Mouse (Mus musculus): Measurements from ENCODE around the gene Mis18a.

Gene Mis18a

DNA sequence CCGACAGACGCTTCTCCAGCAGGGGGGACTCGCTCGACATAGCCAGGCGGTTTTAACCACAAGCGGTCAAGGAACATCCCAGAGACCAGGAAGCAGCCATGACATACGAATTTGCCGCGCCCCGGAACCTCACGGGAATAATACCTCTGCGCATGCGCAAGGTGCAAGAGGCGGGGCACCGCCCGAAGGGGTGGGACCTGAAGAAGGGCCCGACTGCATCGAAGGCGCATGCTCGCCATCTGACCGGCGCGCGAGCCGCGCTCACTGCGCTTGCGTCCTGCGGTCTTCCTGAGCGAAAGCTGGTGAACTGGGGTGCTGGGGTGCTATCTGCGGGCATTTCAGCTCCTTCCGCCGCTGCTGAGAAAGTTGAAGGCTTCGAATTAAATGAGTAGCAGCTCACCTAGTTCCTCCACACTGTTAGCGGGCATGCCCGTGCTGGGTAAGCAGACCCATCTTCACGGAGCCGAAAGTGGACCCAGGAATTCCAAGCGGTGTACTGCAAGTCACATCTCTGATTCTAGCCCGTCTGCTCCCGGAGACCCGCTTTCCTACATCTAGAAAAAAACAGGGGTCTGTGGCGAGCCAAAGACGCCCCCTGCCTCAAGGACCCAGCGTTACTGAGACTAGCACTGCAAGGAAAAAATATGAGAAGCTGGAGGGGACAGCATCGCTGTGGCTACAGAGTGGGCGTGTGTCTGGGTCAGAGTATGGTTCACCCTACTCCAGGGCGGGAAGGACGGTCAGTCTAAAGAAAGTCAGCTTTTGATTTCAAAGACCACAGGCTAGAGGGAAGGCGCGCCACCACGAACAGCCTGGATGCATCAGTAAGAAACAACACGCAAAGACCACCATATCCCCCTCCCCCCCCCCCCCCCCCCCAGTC, at the start of gene Mis18a:
Gene Mis18a (minus strand): TSS at position 172 of the 883 bp plus-strand sequence.
- DNase-seq (ENCODE audit: low spot score in 2 of 2) = peak; percentile 93 to 95

- no peak for DNase-seq (ENCODE audit: low spot score in 2 of 2)
Observed at GRCm38 (mm10) chr16:90775946-90776520, 48.8 kb upstream of the Mis18a start.

DNA sequence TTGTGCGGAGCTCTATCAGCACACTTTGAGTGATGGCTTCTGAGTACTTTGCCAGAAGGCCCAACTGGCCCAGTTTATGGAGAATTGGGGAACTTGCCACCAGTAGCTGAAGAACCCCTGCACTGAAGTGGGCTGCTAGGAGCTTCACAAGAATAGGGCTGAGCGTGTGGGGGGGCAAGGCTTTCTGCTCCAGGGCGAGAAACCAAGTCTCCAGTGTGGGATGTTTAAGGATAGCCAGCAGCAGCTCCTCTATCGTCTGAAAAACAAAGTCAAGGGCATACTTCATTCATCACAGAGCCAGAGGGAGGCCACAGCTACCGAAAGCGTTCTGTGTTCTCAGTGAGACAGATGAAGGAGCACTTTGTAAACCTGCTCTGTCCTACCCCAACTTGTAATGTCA, 47.4 kb upstream of the Mis18a start:
- DNase-seq (ENCODE audit: low spot score in 2 of 2) = no peak

- DNase-seq (ENCODE audit: low spot score in 2 of 2) = no peak
Observed at GRCm38 (mm10) chr16:90774216-90774615, 47.0 kb upstream of the Mis18a start.

GRCm38 (mm10) chr16:90766919-90767454, 39.8 kb upstream of the Mis18a start:
- DNase-seq (ENCODE audit: low spot score in 2 of 2) = no peak

GRCm38 (mm10) chr16:90765195-90765877, 38.1 kb upstream of the Mis18a start:
- DNase-seq (ENCODE audit: low spot score in 2 of 2) = no peak

DNA sequence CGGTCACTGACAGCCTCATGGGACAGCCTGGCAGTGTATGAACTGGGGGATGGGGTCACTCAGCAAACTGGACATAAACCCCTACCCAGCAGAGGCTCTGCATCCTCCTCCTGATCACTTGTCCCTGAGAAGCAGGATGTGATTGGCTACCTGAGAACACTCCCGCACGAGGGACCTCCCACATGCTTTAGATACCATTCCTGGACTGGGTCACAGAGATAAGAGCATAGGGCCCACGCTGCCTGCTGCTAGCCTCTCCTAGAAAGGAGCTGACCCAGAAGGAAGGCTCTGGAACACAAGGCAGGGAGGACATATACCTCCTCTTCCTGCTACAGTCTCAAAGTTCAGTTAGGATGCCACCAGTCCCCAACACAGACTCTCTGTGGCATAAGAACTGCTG, 33.3 kb upstream of the Mis18a start:
- DNase-seq (ENCODE audit: low spot score in 2 of 2) = no peak

- DNase-seq (ENCODE audit: low spot score in 2 of 2) = no peak
Observed at GRCm38 (mm10) chr16:90759335-90759734, 32.1 kb upstream of the Mis18a start.

GRCm38 (mm10) chr16:90753386-90753941, 26.3 kb upstream of the Mis18a start:
- peak in 1 of 2 experiments; percentile 51 for DNase-seq (ENCODE audit: low spot score in 2 of 2)

DNA sequence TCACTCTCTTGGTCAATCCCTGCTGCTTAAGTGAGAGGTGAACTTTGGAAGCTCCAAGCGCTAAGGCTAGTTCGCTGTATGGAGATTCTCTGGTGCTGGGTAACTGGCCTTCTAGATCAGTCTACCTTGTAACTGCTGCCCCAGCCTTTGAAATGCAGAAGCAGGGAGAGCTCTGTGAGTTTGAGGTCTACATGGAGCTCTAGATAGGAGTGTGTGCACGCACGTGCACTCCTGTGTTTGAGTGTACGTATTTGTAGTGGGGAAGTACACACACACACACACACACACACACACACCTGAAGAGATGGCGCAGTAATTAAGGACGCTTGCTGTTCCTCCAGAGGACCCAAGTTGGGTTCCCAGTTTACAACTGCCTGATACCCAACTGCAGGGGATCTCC, 21.0 kb upstream of the Mis18a start:
- DNase-seq (ENCODE audit: low spot score in 2 of 2) = no peak

DNA sequence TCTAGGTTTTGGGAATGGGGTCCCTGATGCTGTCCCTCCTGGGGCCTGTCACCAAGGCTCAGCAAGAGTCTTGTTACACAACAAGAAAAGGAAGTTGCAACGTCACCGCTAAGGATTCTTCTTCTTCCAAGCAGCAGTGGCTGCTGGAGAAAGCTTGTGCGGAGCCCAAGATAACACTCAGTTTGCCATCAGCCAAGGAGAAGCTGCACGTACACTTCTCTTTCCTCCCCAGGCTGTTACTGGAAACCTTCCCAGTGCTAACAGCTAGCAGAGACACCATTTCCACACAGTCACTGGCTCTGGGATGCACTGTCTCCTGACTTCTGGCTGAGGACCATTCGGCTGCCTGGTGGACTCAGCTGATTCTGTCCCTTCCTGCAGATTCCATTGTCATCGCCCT, 19.9 kb upstream of the Mis18a start:
- no peak for DNase-seq (ENCODE audit: low spot score in 2 of 2)

DNA sequence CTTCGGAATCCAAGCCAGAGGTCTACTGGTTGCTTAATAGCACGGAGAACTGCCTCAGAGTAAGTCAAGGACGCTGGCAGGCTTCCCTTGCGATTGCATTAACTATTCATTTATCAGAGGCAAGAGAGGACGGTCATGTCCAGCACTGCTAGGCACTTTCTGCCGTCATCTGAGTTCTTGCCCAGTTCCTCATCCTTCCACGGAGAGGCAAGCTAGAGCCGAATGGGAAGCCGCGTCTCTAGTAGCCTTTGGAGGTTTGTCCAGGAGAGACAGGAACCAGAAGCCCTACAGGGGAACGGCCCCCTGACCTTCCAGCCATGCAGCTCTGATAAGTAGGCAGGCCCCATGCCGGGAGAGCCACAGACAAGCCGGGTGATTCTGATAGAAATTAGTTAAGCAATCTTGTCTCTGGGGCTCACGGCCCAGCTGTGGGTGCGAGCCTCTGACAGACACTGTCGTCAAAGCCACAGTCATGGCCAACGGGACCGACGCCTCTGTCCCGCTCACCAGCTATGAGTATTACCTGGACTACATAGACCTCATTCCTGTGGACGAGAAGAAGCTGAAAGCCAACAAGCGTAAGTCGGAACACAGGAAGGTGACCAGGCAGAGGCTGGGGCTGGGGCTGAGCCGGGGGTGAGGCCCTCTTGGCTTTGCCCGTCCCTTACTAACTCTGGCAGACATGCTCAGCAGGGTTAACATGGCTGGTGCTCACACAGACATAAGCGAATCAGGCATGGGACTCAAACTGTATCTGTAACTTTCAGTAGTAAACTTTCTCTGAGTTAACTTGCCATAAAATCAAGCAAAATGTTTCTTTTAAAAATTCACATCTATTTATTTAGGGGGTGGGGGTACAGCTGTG, 11.1 kb upstream of the Mis18a start, which contains the start of gene Mrap:
Gene Mrap (plus strand): TSS at position 116 of the 865 bp plus-strand sequence.
- peak in 1 of 2 experiments; percentile 62 for DNase-seq (ENCODE audit: low spot score in 2 of 2)

DNA sequence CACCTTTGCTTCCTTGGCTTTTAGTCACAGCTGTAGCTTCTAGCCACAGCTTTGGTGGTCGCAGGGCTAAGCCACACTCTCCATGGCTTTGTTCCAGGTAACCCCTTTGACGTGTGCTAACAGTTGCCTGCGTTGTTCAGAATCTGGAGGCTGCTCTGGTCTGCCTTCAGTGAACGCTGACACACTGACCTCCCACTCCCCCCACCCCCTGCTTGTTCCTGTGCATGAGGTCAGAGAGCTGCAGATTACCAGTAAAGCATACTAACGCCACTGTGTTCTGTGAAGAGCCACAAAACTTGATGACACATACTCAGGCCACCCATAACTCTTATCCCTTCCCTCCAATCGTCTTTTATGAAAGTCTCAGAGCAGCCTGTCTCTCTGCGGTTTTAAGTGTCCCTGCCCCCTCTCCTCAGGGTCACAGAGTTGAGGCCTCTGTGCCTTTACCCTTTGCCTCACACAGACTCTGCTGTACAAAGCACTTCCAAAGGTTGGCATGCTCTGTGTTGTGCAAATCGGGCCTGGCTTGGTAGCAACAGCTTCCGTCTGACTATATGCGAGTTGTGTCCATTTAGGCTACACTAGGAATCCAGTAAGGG, 9.6 kb upstream of the Mis18a start:
- DNase-seq (ENCODE audit: low spot score in 2 of 2) = peak in 1 of 2 experiments; percentile 31

GRCm38 (mm10) chr16:90735611-90736010, 8.4 kb upstream of the Mis18a start:
- no peak for DNase-seq (ENCODE audit: low spot score in 2 of 2)

DNA sequence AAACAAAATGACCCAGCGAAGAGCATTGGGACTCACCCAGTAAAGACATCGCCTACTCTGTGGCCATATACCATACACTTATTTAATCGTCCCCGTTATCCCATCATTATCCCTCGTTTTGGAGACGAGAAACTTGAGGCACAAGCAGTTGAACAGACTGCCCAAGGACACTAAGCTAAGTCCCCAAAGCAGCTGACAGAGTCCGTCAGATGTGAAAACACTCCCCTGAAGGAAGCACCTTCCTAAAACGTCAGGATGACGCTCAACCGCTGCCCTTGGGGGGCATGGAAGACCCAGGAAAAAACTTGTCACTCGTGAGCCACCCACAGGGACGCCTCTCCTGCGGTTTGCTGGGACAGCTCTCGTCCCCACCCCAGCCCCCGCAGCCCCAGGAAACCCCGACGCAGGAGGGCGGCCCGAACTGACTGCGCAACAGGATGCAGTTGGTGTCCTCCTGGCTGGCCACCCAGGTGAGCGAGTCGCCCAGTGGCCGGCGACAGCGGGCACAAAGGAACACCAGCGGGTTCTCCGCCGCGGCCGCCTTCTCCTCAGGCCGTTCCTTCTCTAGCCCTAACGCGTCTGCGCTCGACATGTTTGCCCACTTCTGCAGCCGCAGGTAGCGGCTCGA, 490 bp downstream of the Mis18a start:
- no peak for DNase-seq (ENCODE audit: low spot score in 2 of 2)

- DNase-seq (ENCODE audit: low spot score in 2 of 2) = no peak
Observed at GRCm38 (mm10) chr16:90724051-90724450, 3.2 kb downstream of the Mis18a start.

DNA sequence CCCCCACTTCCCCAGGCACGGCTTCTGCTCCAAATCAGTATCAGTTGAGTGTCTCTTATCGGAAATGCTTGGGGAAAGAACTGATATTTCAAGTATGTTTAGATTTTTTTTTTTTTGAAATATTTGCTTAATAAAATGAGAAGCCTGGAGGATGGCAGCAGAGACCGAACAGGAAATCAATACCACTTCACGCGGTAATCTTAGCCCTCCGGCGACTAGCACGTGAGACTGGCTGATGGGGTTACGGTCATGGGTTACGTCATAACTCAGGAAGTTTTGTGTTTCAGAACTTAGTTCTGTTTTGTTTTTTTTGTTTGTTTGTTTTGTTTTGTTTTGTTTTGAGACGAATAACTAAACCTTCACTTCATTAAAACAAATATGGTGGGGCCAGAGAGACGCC, 16.9 kb downstream of the Mis18a start:
- no peak for DNase-seq (ENCODE audit: low spot score in 2 of 2)

- peak in 1 of 2 experiments; percentile 63 for DNase-seq (ENCODE audit: low spot score in 2 of 2)
Observed at GRCm38 (mm10) chr16:90709711-90710289, 17.4 kb downstream of the Mis18a start.

- no peak for DNase-seq (ENCODE audit: low spot score in 2 of 2)
Observed at GRCm38 (mm10) chr16:90706279-90706678, 20.9 kb downstream of the Mis18a start.

Measured in urinary bladder, postnatal 36 days (tissue).